Mouse (Mus musculus) liver, adult 2 months (tissue): ENCODE data around the gene Aox1. TPM values are rescaled to one million over a fixed set of nuclear protein-coding genes. Genes with fewer than 3 reads are reported as not detected.
A peak's percentile ranks its signal among the peaks of the same experiment; 100 is the strongest.

ENCODE experiments used
- DNase-seq: peaks from one replicate; pipeline ENCODE4 v3.0.0-alpha.2; 2011; ENCODE audit warnings: low read depth, low spot score; ENCODE audit errors: extremely low read depth
- H3K27ac ChIP-seq: fragments of 200-500 bp; replicated peaks from 2 replicates; pipeline ENCODE4 v1.5.1; 2012; ENCODE audit warnings: low read depth, mild to moderate bottlenecking, control low read depth, inconsistent platforms, low read length; ENCODE audit not compliant: insufficient read depth
- H3K27me3 ChIP-seq: fragments of 200-500 bp; 2 replicates; pipeline ENCODE4 v1.6.1; 2012; ENCODE audit warnings: mild to moderate bottlenecking, moderate library complexity, low read length, inconsistent platforms; ENCODE audit not compliant: control insufficient read depth, insufficient read depth
- H3K36me3 ChIP-seq: fragments of 200-500 bp; 2 replicates; pipeline ENCODE4 v1.6.1; 2012; ENCODE audit warnings: low read length, inconsistent platforms; ENCODE audit not compliant: control insufficient read depth, insufficient read depth
- H3K4me1 ChIP-seq: fragments of 200-500 bp; 2 replicates; pipeline ENCODE4 v1.6.1; 2011; ENCODE audit warnings: low read length; ENCODE audit not compliant: control insufficient read depth, insufficient read depth
- H3K4me3 ChIP-seq: fragments of 200-500 bp; 2 replicates; pipeline ENCODE4 v1.5.1; 2011; ENCODE audit warnings: low read depth, mild to moderate bottlenecking, control low read depth, low read length, moderate library complexity; ENCODE audit not compliant: insufficient read depth
- H3K79me2 ChIP-seq: fragments of 200-500 bp; 2 replicates; pipeline ENCODE4 v1.6.1; 2012; ENCODE audit warnings: inconsistent platforms, mild to moderate bottlenecking, low read length, moderate library complexity; ENCODE audit not compliant: control insufficient read depth, insufficient read depth
- H3K9ac ChIP-seq: fragments of 200-500 bp; 2 replicates; pipeline ENCODE4 v1.6.1; 2012; ENCODE audit warnings: low read depth, mild to moderate bottlenecking, control low read depth, inconsistent platforms, low read length
- CTCF ChIP-seq: fragments of 200-500 bp; IDR thresholded peaks from 2 replicates; pipeline ENCODE4 v1.5.1; 2011; ENCODE audit warnings: low read depth, low read length, control low read depth
- POLR2A ChIP-seq: fragments of 200-500 bp; IDR thresholded peaks from 2 replicates; pipeline ENCODE4 v1.6.1; 2011; ENCODE audit warnings: low read length, control low read depth; ENCODE audit not compliant: insufficient read depth; ENCODE audit errors: extremely low read depth
- WGBS: fragments of 180-500 bp; shearing (Covaris S2); methylation state at CpG from one replicate; pipeline ENCODE4 v1.1.7; 2018; 5-methylcytosine and 5-hydroxymethylcytosine counted together
- polyA plus RNA-seq: library from polyadenylated mRNA; depleted of rRNA; stranded (reverse); fragments of >200 nt; gene quantifications from 2 replicates; pipeline ENCODE4 v1.2.3, GENCODE M21; 2012
- total RNA-seq: library from RNA; depleted of rRNA; stranded (reverse); fragments of >200 nt; gene quantifications from 2 replicates; pipeline ENCODE4 v1.2.3, GENCODE M21; 2014

Gene Aox1
- total and polyA plus RNA-seq, 2 experiments, result 19.5 to 37.1 TPM

DNA sequence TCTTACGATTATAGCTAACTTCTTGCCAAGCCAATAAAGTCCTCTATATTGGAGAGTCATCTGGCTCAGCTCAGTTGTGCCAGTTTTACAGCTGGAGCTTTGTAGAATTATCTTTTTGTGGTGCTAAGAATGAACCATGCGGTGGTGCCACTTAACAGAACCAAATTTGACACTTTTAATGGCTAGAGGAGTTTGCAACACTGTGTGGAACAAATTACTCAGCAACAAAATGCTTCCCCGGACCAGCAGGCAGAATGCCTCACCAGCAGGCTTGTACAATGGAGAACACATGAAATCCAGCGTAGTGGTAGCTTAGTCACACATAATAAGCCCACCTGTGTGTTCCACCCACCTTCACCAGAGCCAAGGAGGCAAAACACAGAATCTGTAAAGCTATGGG, 60.5 kb downstream of the Aox1 start:
- DNase-seq, result no peak
- no peak overlapping the region for H3K9ac ChIP-seq
- H3K4me1 ChIP-seq, result peaks cover 17% of the 10 kb centered on the region
- no peak overlapping the region for H3K4me3 ChIP-seq
- TF ChIP-seq CTCF (no peak), POLR2A (no peak)
- no peaks in the 10 kb centered on the region for H3K27me3 ChIP-seq
- peaks cover 6% of the 10 kb centered on the region; the same call in 1 of the 2 replicates for H3K79me2 ChIP-seq
- 90% methylated on average over 4 of the region's 4 CpGs for WGBS
- H3K36me3 ChIP-seq, result peaks cover 60% of the 10 kb centered on the region
- no peak overlapping the region for H3K27ac ChIP-seq

DNA sequence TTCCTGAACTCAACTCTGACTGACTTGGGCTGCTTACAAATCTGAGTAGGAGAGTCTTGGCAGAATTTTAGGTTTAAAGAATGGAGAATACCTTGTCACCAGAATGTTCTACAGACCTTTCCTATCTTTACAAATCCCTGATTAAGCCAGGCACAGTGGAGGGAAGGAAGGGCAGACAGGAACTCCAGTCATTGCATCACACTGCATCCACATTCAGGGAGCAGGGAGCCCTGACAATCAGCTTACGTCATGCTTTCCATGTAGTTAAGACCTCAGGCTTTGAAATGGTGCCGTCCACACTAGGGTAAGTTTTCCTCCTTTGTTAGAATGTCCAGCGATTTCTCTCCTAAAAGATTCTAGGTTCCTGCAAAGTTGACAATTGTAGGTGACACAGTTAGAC, 61.5 kb downstream of the Aox1 start:
- peaks cover 5% of the 10 kb centered on the region; the same call in 1 of the 2 replicates for H3K79me2 ChIP-seq
- TF ChIP-seq CTCF (no peak), POLR2A (no peak)
- DNase-seq, result peak; percentile 56
- H3K9ac ChIP-seq, result no peak overlapping the region
- peaks cover 18% of the 10 kb centered on the region for H3K4me1 ChIP-seq
- no peak overlapping the region for H3K4me3 ChIP-seq
- H3K27ac ChIP-seq, result peak overlapping the region; percentile 38; the same call in 1 of the 2 replicates
- 37% methylated on average over 3 of the region's 3 CpGs for WGBS
- peaks cover 61% of the 10 kb centered on the region for H3K36me3 ChIP-seq
- no peaks in the 10 kb centered on the region for H3K27me3 ChIP-seq

DNA sequence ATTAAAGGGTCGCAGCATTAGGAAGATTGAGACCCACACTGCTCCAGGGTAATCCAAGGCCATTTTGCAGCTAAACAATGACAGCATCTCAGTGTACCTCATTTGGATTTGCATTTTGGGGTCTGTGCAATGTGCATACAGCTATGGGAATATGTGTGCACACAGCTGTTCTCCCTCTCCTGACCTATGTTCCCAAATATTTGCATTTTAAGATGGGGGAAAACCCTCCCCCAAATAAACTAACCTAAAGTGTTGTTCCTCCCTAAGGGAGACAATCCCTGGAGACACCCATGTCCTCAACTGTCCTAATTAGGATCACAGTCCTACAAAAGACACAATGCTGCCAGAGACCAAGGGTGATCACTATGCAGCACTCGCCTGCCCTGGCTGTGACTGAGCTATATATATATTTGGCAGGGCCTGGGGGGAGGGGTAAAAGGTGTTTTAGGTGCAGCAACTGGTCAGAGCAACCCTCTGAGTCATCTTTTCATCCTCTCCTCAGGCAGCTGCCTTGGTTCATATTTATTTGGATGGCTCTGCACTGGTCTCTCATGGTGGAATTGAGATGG, 62.3 kb downstream of the Aox1 start:
- Histone ChIP-seq H3K4me1 (peaks cover 18% of the 10 kb centered on the region), H3K9ac (no peak overlapping the region), H3K4me3 (no peak overlapping the region), H3K27ac (peak overlapping the region; percentile 35; the same call in 1 of the 2 replicates), H3K79me2 (no peaks in the 10 kb centered on the region), H3K27me3 (no peaks in the 10 kb centered on the region), H3K36me3 (peaks cover 60% of the 10 kb centered on the region)
- DNase-seq, result no peak
- TF ChIP-seq CTCF (no peak), POLR2A (no peak)
- 55% methylated on average over 2 of the region's 2 CpGs for WGBS

DNA sequence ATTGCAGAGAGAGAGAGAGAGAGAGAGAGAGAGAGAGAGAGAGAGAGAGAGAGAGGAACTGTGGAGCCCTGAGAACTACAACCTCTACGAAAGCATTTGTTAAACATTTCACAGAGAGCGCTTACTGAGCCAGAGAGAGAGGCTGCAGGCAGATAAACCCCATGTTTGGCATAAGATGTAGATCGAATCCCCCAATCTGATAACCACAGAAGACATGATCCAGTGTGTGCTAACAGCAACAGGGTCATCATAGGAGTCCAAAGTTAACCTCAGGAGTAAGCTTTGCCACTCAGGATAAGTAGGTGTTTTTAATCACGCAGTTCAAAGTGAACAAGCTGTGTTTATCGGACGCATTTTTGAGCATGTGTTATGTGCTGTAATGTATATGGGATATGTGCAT, 67.6 kb downstream of the Aox1 start:
- Histone ChIP-seq H3K36me3 (peaks cover 65% of the 10 kb centered on the region), H3K4me1 (peaks cover 20% of the 10 kb centered on the region), H3K79me2 (no peaks in the 10 kb centered on the region), H3K9ac (no peak overlapping the region), H3K4me3 (no peak overlapping the region), H3K27ac (peak overlapping the region; percentile 41; the same call in 1 of the 2 replicates), H3K27me3 (no peaks in the 10 kb centered on the region)
- DNase-seq, result peak; percentile 93
- no peak for TF ChIP-seq CTCF
- no peak for TF ChIP-seq POLR2A
- WGBS, result 60% methylated on average over 6 of the region's 6 CpGs

DNA sequence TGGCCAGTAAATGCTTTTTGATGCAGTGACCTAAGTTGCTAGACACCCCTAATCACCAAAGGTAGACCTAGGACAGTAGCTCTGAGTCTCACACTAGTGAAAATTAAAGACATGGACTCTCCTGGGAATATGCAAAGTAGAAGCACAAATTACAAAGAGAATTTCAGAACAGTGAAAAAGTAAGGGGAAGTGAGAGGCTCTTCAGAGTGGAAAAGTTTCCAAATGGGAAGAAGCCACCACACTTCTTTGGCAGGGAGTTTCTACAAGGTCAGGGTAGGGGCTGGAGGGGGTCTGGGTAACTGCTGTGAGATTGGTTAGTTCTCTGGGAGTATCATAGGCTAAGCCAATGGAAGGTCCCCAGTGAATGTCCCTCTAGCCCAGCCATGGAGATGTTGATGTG, 69.4 kb downstream of the Aox1 start:
- TF ChIP-seq POLR2A (no peak), CTCF (no peak)
- Histone ChIP-seq H3K27ac (peak overlapping the region; percentile 31; the same call in 1 of the 2 replicates), H3K79me2 (no peaks in the 10 kb centered on the region), H3K4me1 (peaks cover 16% of the 10 kb centered on the region), H3K4me3 (no peak overlapping the region), H3K36me3 (peaks cover 71% of the 10 kb centered on the region), H3K27me3 (no peaks in the 10 kb centered on the region), H3K9ac (no peak overlapping the region)
- no peak for DNase-seq

DNA sequence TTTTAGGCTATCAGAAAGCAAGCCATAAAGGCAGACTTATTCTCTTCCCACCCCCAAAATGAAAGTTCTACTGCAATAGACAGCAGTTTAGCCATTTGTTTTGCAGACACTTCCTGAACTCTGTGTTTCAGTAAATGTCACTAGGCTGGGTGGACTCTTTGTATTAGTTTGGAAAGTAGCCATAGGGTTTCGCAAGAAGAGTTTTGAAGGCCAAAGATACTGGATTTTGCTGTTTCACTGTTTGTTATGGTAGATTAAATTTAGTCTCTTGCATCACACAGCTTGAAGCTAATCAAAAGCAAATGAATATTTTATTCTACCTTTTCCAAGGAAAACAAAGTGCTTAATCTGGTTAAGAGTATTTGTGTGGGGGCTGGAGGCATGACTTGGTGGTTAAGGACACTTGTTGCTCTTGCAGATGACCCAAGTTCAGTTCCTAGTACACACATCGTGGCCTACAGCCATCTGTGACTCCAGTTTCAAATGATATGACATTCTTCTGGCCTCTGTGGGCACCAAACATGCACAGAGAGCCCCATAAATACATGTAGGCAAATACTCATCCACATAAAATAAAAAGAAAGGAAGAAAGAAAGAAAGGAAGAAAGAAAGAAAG, 71.9 kb downstream of the Aox1 start:
- no peak overlapping the region for H3K4me3 ChIP-seq
- no peaks in the 10 kb centered on the region for H3K27me3 ChIP-seq
- H3K79me2 ChIP-seq, result no peaks in the 10 kb centered on the region
- no peak for TF ChIP-seq POLR2A
- no peak for TF ChIP-seq CTCF
- H3K4me1 ChIP-seq, result peaks cover 14% of the 10 kb centered on the region
- DNase-seq, result peak; percentile 100
- peaks cover 67% of the 10 kb centered on the region for H3K36me3 ChIP-seq
- no peak overlapping the region for H3K9ac ChIP-seq
- 10% methylated on average over 2 of the region's 2 CpGs for WGBS
- peak overlapping the region; percentile 87 for H3K27ac ChIP-seq
